Mouse (Mus musculus) naive thymus-derived CD4-positive, alpha-beta T cell, adult 2 months (primary cell): ENCODE results near the gene Rab11fip4.

Source experiments
- DNase-seq: peaks from one replicate; pipeline ENCODE4 v3.0.0-alpha.2; 2011; ENCODE audit warnings: low read depth

Rab11fip4 gene

GRCm38 (mm10) chr11:79614880-79615279, 23.9 kb downstream of the Rab11fip4 start:
- peak; percentile 79 for DNase-seq

GRCm38 (mm10) chr11:79615871-79616270, 24.9 kb downstream of the Rab11fip4 start:
- DNase-seq: peak; percentile 32

- DNase-seq: no peak
These were observed 27.0 kb downstream of the Rab11fip4 start for GRCm38 (mm10) chr11:79617991-79618390.

DNA sequence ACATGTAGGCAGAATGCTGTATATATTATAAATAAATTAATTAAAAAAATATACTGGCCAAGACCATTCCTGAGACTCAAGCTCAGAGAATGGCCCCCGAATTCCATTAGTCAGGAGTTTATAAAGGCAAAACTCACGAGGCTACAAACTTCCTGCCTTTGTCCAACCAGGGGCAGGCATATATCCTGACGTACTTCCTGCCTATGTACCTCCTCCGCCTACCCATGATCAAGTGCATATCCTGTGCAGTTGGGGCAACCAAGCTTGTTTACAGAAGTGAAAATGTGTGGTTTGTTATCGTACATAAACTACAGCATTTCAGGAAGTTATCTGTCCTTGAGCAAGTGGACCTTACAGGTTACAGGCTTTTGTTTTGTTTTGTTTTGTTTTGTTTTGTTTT, 32.0 kb downstream of the Rab11fip4 start:
- DNase-seq: peak; percentile 77

DNA sequence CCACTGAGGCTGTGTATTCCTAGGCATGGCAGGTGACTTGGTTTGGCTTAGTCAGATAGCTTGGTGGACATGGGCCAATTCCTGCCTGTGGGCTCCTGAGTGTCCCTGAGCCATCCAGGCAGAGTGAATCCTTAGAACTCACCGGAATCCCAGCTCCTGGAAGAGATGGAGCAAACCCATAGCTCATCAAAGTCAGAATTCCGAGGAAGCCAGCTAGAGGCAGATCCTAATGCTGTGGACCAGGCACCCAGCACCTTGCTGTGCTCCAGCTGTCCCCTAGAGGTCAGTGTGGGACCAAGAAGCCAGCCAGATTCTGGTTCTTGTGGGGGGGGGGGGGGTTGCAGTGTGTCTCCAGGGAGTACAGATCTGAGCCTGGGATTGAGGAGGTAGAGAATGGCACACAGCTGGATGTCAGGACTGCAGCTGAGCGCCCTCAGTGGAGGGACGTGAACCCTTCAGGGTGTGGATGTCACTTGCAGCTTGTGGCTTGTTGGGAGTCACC, 33.8 kb downstream of the Rab11fip4 start:
- peak; percentile 80 for DNase-seq

GRCm38 (mm10) chr11:79628716-79629115, 37.7 kb downstream of the Rab11fip4 start:
- DNase-seq: peak; percentile 69

GRCm38 (mm10) chr11:79629752-79630374, 38.9 kb downstream of the Rab11fip4 start:
- DNase-seq: no peak

DNA sequence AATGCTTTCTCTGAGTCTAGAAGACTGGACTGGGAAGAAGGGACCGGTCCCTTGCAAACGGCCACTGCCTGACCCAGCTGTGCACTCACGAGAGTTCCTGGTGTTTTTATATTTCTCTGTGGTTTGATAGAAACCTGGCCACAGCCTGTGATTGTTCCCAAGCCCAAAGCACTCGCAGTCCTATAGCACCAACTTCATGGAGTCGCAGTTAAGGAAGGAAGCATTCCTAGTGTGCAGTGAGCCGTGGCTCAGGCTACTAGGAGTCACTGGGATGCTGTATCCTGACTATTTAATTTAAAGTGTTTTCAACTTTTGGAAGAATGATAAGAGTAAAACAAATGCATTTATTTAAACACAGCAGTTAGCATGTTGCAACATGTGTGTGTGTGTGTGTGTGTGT, 39.5 kb downstream of the Rab11fip4 start:
- DNase-seq: no peak

GRCm38 (mm10) chr11:79633366-79633765, 42.4 kb downstream of the Rab11fip4 start:
- no peak for DNase-seq

GRCm38 (mm10) chr11:79635661-79636449, 44.8 kb downstream of the Rab11fip4 start:
- DNase-seq: peak; percentile 38

DNA sequence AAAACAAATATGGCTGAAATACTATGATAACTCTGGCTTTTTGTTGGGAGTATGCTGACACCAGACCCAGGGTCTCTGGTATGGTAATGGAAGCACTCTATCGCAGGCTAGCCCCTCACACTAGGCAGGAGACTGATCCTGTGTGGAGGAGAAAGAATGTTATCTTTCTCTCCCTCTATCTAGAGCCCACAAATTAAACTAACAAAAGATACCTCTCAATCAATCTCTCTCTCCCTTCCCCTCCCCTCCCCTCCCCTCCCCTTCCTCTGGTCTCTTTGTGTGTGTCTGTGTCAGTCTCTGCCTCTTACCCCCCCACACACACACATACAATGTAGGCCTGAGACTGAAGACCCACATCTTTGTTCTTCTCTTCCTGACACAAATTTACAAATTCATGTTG, 45.5 kb downstream of the Rab11fip4 start:
- no peak for DNase-seq

DNA sequence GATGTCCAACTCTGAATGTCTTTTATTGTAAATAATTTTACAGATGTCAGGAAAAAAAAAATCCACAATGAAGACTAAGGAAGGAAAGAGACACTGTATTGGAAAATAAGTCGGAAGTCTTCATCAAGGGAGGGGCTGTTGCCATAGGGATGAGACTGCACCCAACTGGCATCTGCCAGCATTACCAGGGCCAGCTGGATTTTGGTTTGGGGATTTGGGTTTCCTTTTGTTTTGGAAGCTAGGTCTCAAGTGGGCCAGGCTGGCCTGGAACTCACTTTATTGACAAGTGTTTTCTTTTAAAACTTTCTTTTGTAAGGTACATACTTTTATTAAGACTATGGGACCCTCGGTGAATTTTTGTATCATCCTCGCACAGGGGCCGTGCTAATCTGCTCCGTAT, 47.7 kb downstream of the Rab11fip4 start:
- no peak for DNase-seq

- peak; percentile 75 for DNase-seq
These were observed 50.1 kb downstream of the Rab11fip4 start for GRCm38 (mm10) chr11:79640940-79641733.

- no peak for DNase-seq
These were observed 52.7 kb downstream of the Rab11fip4 start for GRCm38 (mm10) chr11:79643730-79644129.

DNA sequence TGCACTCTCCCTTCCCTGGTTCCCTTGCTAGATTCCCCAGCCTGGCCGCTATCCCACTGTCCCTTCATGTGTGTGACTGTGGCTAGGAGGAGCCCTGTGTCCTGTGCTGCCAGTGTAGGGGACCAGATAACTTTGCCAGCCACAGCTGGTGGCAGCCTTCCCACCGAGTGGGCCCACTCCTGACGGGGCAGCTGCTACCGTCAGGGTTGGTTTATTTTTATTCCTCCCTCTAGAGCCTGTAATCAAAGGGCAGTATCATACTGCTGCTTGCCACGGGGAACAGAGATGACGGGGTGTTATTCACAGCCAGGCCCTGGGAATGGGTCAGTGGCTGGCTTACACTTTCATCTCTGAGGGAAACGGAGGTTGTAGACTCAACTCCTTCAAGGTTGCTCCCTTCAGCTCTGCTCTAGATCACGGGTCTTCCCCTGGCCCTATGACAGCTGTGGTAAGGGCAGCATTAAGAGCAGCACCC, 53.7 kb downstream of the Rab11fip4 start:
- no peak for DNase-seq

DNA sequence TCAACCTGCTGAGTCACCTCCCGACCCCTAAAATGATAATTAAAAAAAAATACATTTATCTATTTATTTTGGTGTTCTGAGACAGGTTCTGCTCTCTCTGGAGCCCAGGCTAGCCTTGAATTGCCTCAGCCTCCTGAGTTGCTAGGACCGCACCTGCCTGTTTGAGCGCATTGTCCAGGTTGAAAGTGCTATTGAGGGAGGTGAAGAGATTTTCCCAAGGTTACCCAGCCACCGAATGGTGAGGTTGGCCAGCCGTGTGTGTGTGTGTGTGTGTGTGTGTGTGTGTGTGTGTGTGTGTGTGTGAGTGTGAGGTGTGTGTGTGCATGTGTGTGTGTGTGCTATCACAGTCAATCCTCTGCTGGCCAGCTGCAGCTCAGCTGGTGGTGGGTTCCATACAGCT, 55.0 kb downstream of the Rab11fip4 start:
- DNase-seq: no peak

DNA sequence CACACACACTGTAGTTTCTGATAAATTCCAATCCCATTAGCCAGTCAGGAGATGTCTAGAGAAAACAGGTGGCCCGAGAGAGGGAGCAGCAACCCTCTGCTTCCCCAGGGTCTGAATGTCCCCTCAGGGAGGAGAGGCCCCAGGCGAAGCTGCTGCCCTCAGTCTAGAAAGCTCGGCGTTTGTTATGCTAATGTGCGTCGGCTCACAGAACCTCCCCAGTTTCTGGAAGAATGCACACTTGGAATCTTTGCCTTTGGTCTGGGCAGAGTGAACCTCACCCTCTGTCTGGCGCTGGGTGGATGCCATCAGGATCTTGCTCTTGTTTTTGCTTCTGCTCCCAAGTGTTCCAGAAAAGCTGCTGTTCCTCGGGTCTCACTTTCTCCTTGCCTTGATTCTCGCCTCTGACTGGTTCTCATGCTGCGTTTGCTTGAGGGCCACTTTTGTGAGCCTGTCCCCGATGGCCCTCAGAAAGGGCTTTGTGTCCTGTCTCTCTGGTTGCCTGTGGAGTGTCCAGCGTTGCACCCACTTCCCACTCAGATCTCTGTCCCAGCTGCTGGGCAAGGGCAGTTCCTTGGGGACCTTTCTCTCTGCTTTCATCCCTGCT, 55.6 kb downstream of the Rab11fip4 start:
- DNase-seq: no peak

GRCm38 (mm10) chr11:79647071-79647501, 56.1 kb downstream of the Rab11fip4 start:
- DNase-seq: no peak

GRCm38 (mm10) chr11:79650359-79650835, 59.4 kb downstream of the Rab11fip4 start:
- no peak for DNase-seq

- no peak for DNase-seq
These were observed 61.2 kb downstream of the Rab11fip4 start for GRCm38 (mm10) chr11:79652257-79652656.

- peak; percentile 74 for DNase-seq
These were observed 62.0 kb downstream of the Rab11fip4 start for GRCm38 (mm10) chr11:79652921-79653575.
